Mouse (Mus musculus): ENCODE measurements at regions not wholly inside any gene's neighbourhood (a gene's known extent, or its start where the extent isn't known, plus 50 kb on each side); places are given as distances from the start of the nearest gene placed in this dataset.

- H3K9ac ChIP-seq = no peak overlapping the region
- no peaks in the 10 kb centered on the region for H3K36me3 ChIP-seq (replicated peaks)
- H3K27ac ChIP-seq (replicated peaks) = no peak overlapping the region
- H3K4me1 ChIP-seq (replicated peaks) = no peaks in the 10 kb centered on the region
- H3K9me3 ChIP-seq (replicated peaks) = no peaks in the 10 kb centered on the region
- H3K27me3 ChIP-seq = no peaks in the 10 kb centered on the region
- 37% methylated on average over 10 of the region's 10 CpGs for WGBS (ENCODE audit: insufficient replicate concordance)
- H3K4me2 ChIP-seq = no peak overlapping the region
- ATAC-seq (ENCODE audit: insufficient read depth) = no peak
- no peak overlapping the region for H3K4me3 ChIP-seq (replicated peaks)
Observed at GRCm38 (mm10) chr12:25782972-25783717, 631.9 kb downstream of the Rnf144a start.

GRCm38 (mm10) chr12:25771856-25772255, 643.2 kb downstream of the Rnf144a start:
- Histone ChIP-seq H3K4me3 (replicated peaks) (no peak overlapping the region), H3K9ac (no peak overlapping the region), H3K27me3 (no peaks in the 10 kb centered on the region), H3K27ac (replicated peaks) (no peak overlapping the region), H3K4me1 (replicated peaks) (no peaks in the 10 kb centered on the region), H3K9me3 (replicated peaks) (no peaks in the 10 kb centered on the region), H3K36me3 (replicated peaks) (no peaks in the 10 kb centered on the region), H3K4me2 (no peak overlapping the region)
- no peak for ATAC-seq (ENCODE audit: insufficient read depth)
- 54% methylated on average over 3 of the region's 3 CpGs for WGBS (ENCODE audit: insufficient replicate concordance)

- Histone ChIP-seq H3K4me3 (replicated peaks) (no peak overlapping the region), H3K27me3 (no peaks in the 10 kb centered on the region), H3K4me1 (replicated peaks) (no peaks in the 10 kb centered on the region), H3K9ac (no peak overlapping the region), H3K4me2 (no peak overlapping the region), H3K27ac (replicated peaks) (no peak overlapping the region), H3K9me3 (replicated peaks) (no peaks in the 10 kb centered on the region), H3K36me3 (replicated peaks) (no peaks in the 10 kb centered on the region)
- 50% methylated on average over 5 of the region's 5 CpGs for WGBS (ENCODE audit: insufficient replicate concordance)
- no peak for ATAC-seq (ENCODE audit: insufficient read depth)
Observed at GRCm38 (mm10) chr12:25768644-25769043, 646.4 kb downstream of the Rnf144a start.

- no peaks in the 10 kb centered on the region for H3K4me1 ChIP-seq (replicated peaks)
- no peak overlapping the region for H3K4me3 ChIP-seq (replicated peaks)
- no peak for ATAC-seq (ENCODE audit: insufficient read depth)
- no peak overlapping the region for H3K9ac ChIP-seq
- H3K9me3 ChIP-seq (replicated peaks) = no peaks in the 10 kb centered on the region
- no peaks in the 10 kb centered on the region for H3K27me3 ChIP-seq
- H3K36me3 ChIP-seq (replicated peaks) = no peaks in the 10 kb centered on the region
- no peak overlapping the region for H3K4me2 ChIP-seq
- 67% methylated on average over 1 of the region's 1 CpGs for WGBS (ENCODE audit: insufficient replicate concordance)
- H3K27ac ChIP-seq (replicated peaks) = no peak overlapping the region
Observed at GRCm38 (mm10) chr12:25763061-25763460, 652.0 kb downstream of the Rnf144a start.

GRCm38 (mm10) chr12:25757014-25757413, 658.0 kb downstream of the Rnf144a start:
- no peak overlapping the region for H3K4me3 ChIP-seq (replicated peaks)
- H3K4me2 ChIP-seq = no peak overlapping the region
- WGBS (ENCODE audit: insufficient replicate concordance) = 73% methylated on average over 5 of the region's 5 CpGs
- no peak for ATAC-seq (ENCODE audit: insufficient read depth)
- no peaks in the 10 kb centered on the region for H3K4me1 ChIP-seq (replicated peaks)
- H3K27ac ChIP-seq (replicated peaks) = no peak overlapping the region
- H3K9ac ChIP-seq = no peak overlapping the region
- no peaks in the 10 kb centered on the region for H3K9me3 ChIP-seq (replicated peaks)
- H3K27me3 ChIP-seq = no peaks in the 10 kb centered on the region
- no peaks in the 10 kb centered on the region for H3K36me3 ChIP-seq (replicated peaks)

GRCm38 (mm10) chr12:25733801-25734200, 636.9 kb upstream of the Id2 start:
- no peak overlapping the region for H3K27ac ChIP-seq (replicated peaks)
- no peak overlapping the region for H3K9ac ChIP-seq
- H3K4me2 ChIP-seq = no peak overlapping the region
- H3K36me3 ChIP-seq (replicated peaks) = no peaks in the 10 kb centered on the region
- H3K4me1 ChIP-seq (replicated peaks) = no peaks in the 10 kb centered on the region
- H3K9me3 ChIP-seq (replicated peaks) = no peaks in the 10 kb centered on the region
- no peaks in the 10 kb centered on the region for H3K27me3 ChIP-seq
- no peak for ATAC-seq (ENCODE audit: insufficient read depth)
- WGBS (ENCODE audit: insufficient replicate concordance) = 21% methylated on average over 2 of the region's 2 CpGs
- no peak overlapping the region for H3K4me3 ChIP-seq (replicated peaks)

- no peaks in the 10 kb centered on the region for H3K36me3 ChIP-seq (replicated peaks)
- no peak for ATAC-seq (ENCODE audit: insufficient read depth)
- H3K27ac ChIP-seq (replicated peaks) = no peak overlapping the region
- no peaks in the 10 kb centered on the region for H3K9me3 ChIP-seq (replicated peaks)
- H3K4me3 ChIP-seq (replicated peaks) = no peak overlapping the region
- no peak overlapping the region for H3K9ac ChIP-seq
- no peak overlapping the region for H3K4me2 ChIP-seq
- H3K4me1 ChIP-seq (replicated peaks) = no peaks in the 10 kb centered on the region
- H3K27me3 ChIP-seq = no peaks in the 10 kb centered on the region
- WGBS (ENCODE audit: insufficient replicate concordance) = 20% methylated on average over 2 of the region's 2 CpGs
Observed at GRCm38 (mm10) chr12:25725774-25726173, 628.8 kb upstream of the Id2 start.

GRCm38 (mm10) chr12:25711186-25711585, 614.2 kb upstream of the Id2 start:
- no peak overlapping the region for H3K4me3 ChIP-seq (replicated peaks)
- no peaks in the 10 kb centered on the region for H3K4me1 ChIP-seq (replicated peaks)
- no peaks in the 10 kb centered on the region for H3K9me3 ChIP-seq (replicated peaks)
- no peaks in the 10 kb centered on the region for H3K36me3 ChIP-seq (replicated peaks)
- H3K27me3 ChIP-seq = no peaks in the 10 kb centered on the region
- ATAC-seq (ENCODE audit: insufficient read depth) = no peak
- no peak overlapping the region for H3K9ac ChIP-seq
- H3K27ac ChIP-seq (replicated peaks) = no peak overlapping the region
- WGBS (ENCODE audit: insufficient replicate concordance) = 79% methylated on average over 1 of the region's 1 CpGs
- no peak overlapping the region for H3K4me2 ChIP-seq

GRCm38 (mm10) chr12:25703023-25703400, 606.1 kb upstream of the Id2 start:
- no peak for ATAC-seq (ENCODE audit: insufficient read depth)
- Histone ChIP-seq H3K9ac (no peak overlapping the region), H3K9me3 (replicated peaks) (no peaks in the 10 kb centered on the region), H3K27me3 (0 out of 2 replicates have a peak, but pooled peaks cover 11% of the 10 kb centered on the region), H3K4me2 (no peak overlapping the region), H3K36me3 (replicated peaks) (no peaks in the 10 kb centered on the region), H3K4me3 (replicated peaks) (no peak overlapping the region), H3K4me1 (replicated peaks) (no peaks in the 10 kb centered on the region), H3K27ac (replicated peaks) (no peak overlapping the region)
- WGBS (ENCODE audit: insufficient replicate concordance) = 8% methylated on average over 6 of the region's 6 CpGs

GRCm38 (mm10) chr12:25702176-25703022, 605.5 kb upstream of the Id2 start:
- ATAC-seq (ENCODE audit: insufficient read depth) = no peak
- no peak overlapping the region for H3K27ac ChIP-seq (replicated peaks)
- 13% methylated on average over 21 of the region's 21 CpGs for WGBS (ENCODE audit: insufficient replicate concordance)
- no peaks in the 10 kb centered on the region for H3K4me1 ChIP-seq (replicated peaks)
- no peaks in the 10 kb centered on the region for H3K9me3 ChIP-seq (replicated peaks)
- H3K4me2 ChIP-seq = no peak overlapping the region
- H3K4me3 ChIP-seq (replicated peaks) = no peak overlapping the region
- H3K36me3 ChIP-seq (replicated peaks) = no peaks in the 10 kb centered on the region
- H3K27me3 ChIP-seq = 0 out of 2 replicates have a peak, but pooled peaks cover 11% of the 10 kb centered on the region
- no peak overlapping the region for H3K9ac ChIP-seq

- Histone ChIP-seq H3K36me3 (replicated peaks) (no peaks in the 10 kb centered on the region), H3K4me2 (no peak overlapping the region), H3K4me1 (replicated peaks) (no peaks in the 10 kb centered on the region), H3K4me3 (replicated peaks) (no peak overlapping the region), H3K27me3 (no peaks in the 10 kb centered on the region), H3K9ac (no peak overlapping the region), H3K9me3 (replicated peaks) (no peaks in the 10 kb centered on the region), H3K27ac (replicated peaks) (no peak overlapping the region)
- ATAC-seq (ENCODE audit: insufficient read depth) = no peak
Observed at GRCm38 (mm10) chr12:25687063-25687462, 590.1 kb upstream of the Id2 start.
